Mouse (Mus musculus) neural tube, embryonic 12.5 days (tissue): ENCODE results near the gene 1700025B11Rik. TPM values are rescaled to one million over a fixed set of nuclear protein-coding genes. Genes with fewer than 3 reads are reported as not detected.
"Not testable (repeated sequence)": the region's sequence is repeated elsewhere in the genome, so short reads cannot be mapped to it uniquely, and the experiment has no call there.

Source experiments
- ATAC-seq: fragments of 200-750 bp; cut with Nextera tagmentation; 2 replicates; pipeline ENCODE4 v1.8.0; 2017; ENCODE audit warnings: low read depth, mild to moderate bottlenecking, moderate TSS enrichment, moderate library complexity; ENCODE audit not compliant: low FRiP score
- H3K27ac ChIP-seq: fragments of 300-500 bp; sonication (generic); 2 replicates; pipeline ENCODE4 v1.5.1; 2016
- H3K27me3 ChIP-seq: fragments of 300-500 bp; sonication (generic); replicated peaks from 2 replicates; pipeline ENCODE4 v1.6.1; 2016; ENCODE audit warnings: mild to moderate bottlenecking
- H3K36me3 ChIP-seq: fragments of 300-500 bp; sonication (generic); 2 replicates; pipeline ENCODE4 v1.6.1; 2016; ENCODE audit warnings: mild to moderate bottlenecking
- H3K4me1 ChIP-seq: fragments of 300-500 bp; sonication (generic); 2 replicates; pipeline ENCODE4 v1.6.1; 2016
- H3K4me2 ChIP-seq: fragments of 300-500 bp; sonication (generic); replicated peaks from 2 replicates; pipeline ENCODE4 v1.6.1; 2016; ENCODE audit warnings: mild to moderate bottlenecking
- H3K4me3 ChIP-seq: fragments of 300-500 bp; sonication (generic); 2 replicates; pipeline ENCODE4 v1.5.1; 2016
- H3K9ac ChIP-seq: fragments of 300-500 bp; sonication (generic); 2 replicates; pipeline ENCODE4 v1.6.1; 2016; ENCODE audit warnings: mild to moderate bottlenecking
- H3K9me3 ChIP-seq: fragments of 300-500 bp; sonication (generic); 2 replicates; pipeline ENCODE4 v1.6.1; 2016; ENCODE audit warnings: mild to moderate bottlenecking
- WGBS: fragments of 180-500 bp; shearing (Covaris S2); methylation state at CpG from one replicate; pipeline ENCODE4 v1.1.7; 2016; 5-methylcytosine and 5-hydroxymethylcytosine counted together
- polyA plus RNA-seq: library from polyadenylated mRNA; unstranded; fragments of >200 nt; fragmentation: Nextera tagmentation; extraction: Ambion mirVana; gene quantifications from 2 replicates; pipeline ENCODE4 v1.2.1, GENCODE M21; 2016

Gene 1700025B11Rik
- polyA plus RNA-seq, 1 experiment from 2014 or later = not detected

DNA sequence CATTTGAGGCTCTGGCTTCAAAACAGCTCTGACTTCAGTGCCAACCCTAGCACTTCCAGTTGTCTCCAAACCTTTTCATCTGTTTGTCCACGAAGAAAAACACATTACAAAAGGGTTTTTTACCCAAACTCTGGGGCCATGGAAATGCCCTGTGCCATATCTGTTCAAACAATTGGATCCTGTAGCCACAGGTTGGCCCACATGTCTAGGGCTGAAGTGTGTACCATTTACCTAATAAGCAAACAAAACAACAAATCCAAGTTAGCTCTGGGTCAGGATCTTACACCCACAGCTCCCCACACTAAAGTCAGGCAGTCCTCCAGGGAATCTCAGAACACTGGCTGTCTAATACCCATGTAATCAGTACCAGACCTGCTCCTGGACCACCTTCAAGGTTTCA is 22.5 kb downstream of the 1700025B11Rik start:
- WGBS = 58% methylated on average over 1 of the region's 1 CpGs
- not testable (repeated sequence) for H3K36me3 ChIP-seq, H3K27ac ChIP-seq, H3K4me1 ChIP-seq, H3K27me3 ChIP-seq, ATAC-seq, H3K9ac ChIP-seq, H3K4me3 ChIP-seq, H3K9me3 ChIP-seq, H3K4me2 ChIP-seq

DNA sequence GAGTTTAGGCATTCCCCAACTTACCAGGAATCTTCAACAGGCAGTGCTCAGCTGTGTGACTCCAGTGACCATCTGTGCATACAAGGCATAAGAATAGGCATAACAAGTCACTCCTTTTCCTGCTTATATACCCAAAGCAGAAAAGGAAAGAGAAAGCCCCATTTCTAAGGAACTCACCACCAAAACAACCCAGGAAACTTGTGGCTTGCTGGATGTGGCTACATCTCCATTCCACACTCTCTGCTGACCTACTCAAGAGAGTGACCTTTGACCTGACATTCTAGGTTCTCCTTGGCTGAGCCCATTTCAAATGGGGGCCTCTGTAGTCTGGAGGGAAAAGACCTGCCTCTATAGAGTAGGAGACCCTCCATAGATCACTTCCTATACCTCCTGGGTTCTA is 28.5 kb downstream of the 1700025B11Rik start, which contains the start of gene Apol7c:
Gene Apol7c, minus strand, starts transcription at position 101 of the 400 bp plus-strand sequence.
- Histone ChIP-seq H3K27me3 (no peaks in the 10 kb centered on the region), H3K4me2 (no peak within 1 kb of the TSS), H3K36me3 (no peaks in the 10 kb centered on the region), H3K27ac (no peak within 1 kb of the TSS), H3K9ac (no peak within 1 kb of the TSS), H3K4me3 (no peak within 1 kb of the TSS), H3K9me3 (no peaks in the 10 kb centered on the region), H3K4me1 (no peaks in the 10 kb centered on the region)
- ATAC-seq = no peak

DNA sequence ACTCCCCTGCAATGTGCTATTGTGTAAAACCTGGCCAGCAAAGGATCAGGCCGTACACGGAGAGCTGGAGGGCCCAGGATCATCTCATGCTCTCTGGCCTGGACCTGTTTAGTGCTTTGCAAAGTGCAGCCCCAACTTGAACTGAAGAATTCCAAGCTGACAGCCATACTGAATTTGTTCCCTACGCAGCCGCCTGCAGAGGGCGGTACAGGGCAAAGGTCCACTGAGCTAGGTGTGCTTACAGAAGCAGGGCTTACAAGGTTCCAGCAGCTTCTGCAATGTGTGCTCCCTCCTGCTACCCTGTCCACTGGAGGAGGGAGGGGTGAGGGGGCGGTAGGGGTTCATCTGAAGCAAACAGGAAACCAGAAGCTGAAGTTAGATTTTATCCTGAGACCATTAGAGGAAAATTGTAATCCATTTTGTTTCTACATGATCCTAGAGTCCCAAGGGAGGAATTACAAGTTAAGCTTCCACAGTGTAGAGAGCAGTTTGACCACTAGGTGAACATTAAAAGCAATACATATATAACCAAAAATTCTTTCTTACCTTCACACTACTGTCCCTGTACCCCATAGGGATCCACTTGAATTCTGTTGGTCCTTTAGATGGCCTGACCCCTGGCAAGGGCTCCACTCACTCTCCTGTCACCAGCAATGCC is 38.4 kb downstream of the 1700025B11Rik start:
- H3K4me1 ChIP-seq, H3K27me3 ChIP-seq, H3K4me2 ChIP-seq, H3K9ac ChIP-seq, H3K9me3 ChIP-seq, H3K4me3 ChIP-seq, ATAC-seq, H3K27ac ChIP-seq, H3K36me3 ChIP-seq: not testable (repeated sequence)
- 20% methylated on average over 6 of the region's 6 CpGs for WGBS

DNA sequence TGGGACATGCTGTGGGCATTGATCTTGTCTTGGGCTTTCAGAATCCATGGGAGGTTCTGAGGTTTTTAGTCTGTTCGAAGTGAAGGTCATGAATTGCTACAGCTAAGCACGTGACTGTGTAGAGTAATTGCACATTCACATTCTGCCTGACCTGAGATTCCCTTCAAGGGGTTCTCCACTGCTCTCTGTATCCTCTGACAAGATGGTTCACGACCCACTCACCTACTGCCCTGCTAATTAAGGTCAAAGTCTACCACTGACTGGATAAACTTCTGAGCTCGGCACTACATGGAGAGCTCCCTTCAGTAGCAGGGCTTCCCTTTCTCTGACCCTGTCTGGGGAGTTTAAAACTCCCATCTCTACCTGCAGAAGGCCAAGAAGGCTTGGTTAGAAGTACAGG is 41.1 kb downstream of the 1700025B11Rik start:
- H3K9me3 ChIP-seq, H3K9ac ChIP-seq, H3K4me2 ChIP-seq, H3K27me3 ChIP-seq, H3K36me3 ChIP-seq, ATAC-seq, H3K27ac ChIP-seq, H3K4me1 ChIP-seq, H3K4me3 ChIP-seq: not testable (repeated sequence)
- 72% methylated on average over 4 of the region's 4 CpGs for WGBS

Other genes with a start within 250 kb of the 1700025B11Rik start
- gene Apol7a, start 162.8 kb downstream of the 1700025B11Rik start, polyA plus RNA-seq = not detected in 2 replicates
- gene Apol9a, start 150.8 kb downstream of the 1700025B11Rik start, polyA plus RNA-seq = 0.24 TPM in 1 of 2 replicates, not detected in the other
- not detected in 2 replicates for gene Apol7b, start 114.4 kb downstream of the 1700025B11Rik start, polyA plus RNA-seq
- gene Apol10a, start 84.8 kb downstream of the 1700025B11Rik start, polyA plus RNA-seq = not detected in 2 replicates
- gene Apol11a, start 53.6 kb downstream of the 1700025B11Rik start, polyA plus RNA-seq = not detected in 2 replicates
- not detected in 2 replicates for gene Apol7c, start 28.6 kb downstream of the 1700025B11Rik start, polyA plus RNA-seq
- gene Apol10b, start 34.2 kb upstream of the 1700025B11Rik start, polyA plus RNA-seq = 0.19 TPM in 1 of 2 replicates, not detected in the other
- gene Gm36245, start 37.4 kb upstream of the 1700025B11Rik start, polyA plus RNA-seq = not detected in 2 replicates
- not detected in 2 replicates for gene Apol11b, start 81.4 kb upstream of the 1700025B11Rik start, polyA plus RNA-seq
- not detected in 2 replicates for gene Apol7e, start 137.0 kb upstream of the 1700025B11Rik start, polyA plus RNA-seq
- not detected in 2 replicates for gene Apol9b, start 167.1 kb upstream of the 1700025B11Rik start, polyA plus RNA-seq
- gene Apol8, start 195.1 kb upstream of the 1700025B11Rik start, polyA plus RNA-seq = 0.26 and 0.48 TPM in 2 replicates